Mouse (Mus musculus): ENCODE measurements around the gene Foxo1.

The Foxo1 gene

GRCm38 (mm10) chr3:52369881-52370428 lies 101.8 kb downstream of the Foxo1 start:
- DNase-seq: no peak

- DNase-seq: no peak
These were observed 108.8 kb downstream of the Foxo1 start for GRCm38 (mm10) chr3:52376974-52377373.

- DNase-seq: no peak
These were observed 115.2 kb downstream of the Foxo1 start for GRCm38 (mm10) chr3:52383351-52383750.

- no peak for DNase-seq
These were observed 118.2 kb downstream of the Foxo1 start for GRCm38 (mm10) chr3:52386343-52386742.

GRCm38 (mm10) chr3:52390321-52390720 lies 122.2 kb downstream of the Foxo1 start:
- DNase-seq: no peak

GRCm38 (mm10) chr3:52390766-52391665 lies 122.9 kb downstream of the Foxo1 start:
- peak in 1 of 2 experiments; percentile 52 for DNase-seq

GRCm38 (mm10) chr3:52391897-52392296 lies 123.8 kb downstream of the Foxo1 start:
- no peak for DNase-seq

GRCm38 (mm10) chr3:52392521-52392920 lies 124.4 kb downstream of the Foxo1 start:
- no peak for DNase-seq

GRCm38 (mm10) chr3:52393171-52393570 lies 125.0 kb downstream of the Foxo1 start:
- no peak for DNase-seq

GRCm38 (mm10) chr3:52396121-52396731 lies 128.1 kb downstream of the Foxo1 start:
- peak; percentile 78 to 85 for DNase-seq

GRCm38 (mm10) chr3:52396951-52397615 lies 128.9 kb downstream of the Foxo1 start:
- peak; percentile 63 to 82 for DNase-seq

GRCm38 (mm10) chr3:52397961-52398360 lies 129.8 kb downstream of the Foxo1 start:
- DNase-seq: peak; percentile 55 to 58

- DNase-seq: peak; percentile 51 to 60
These were observed 132.4 kb downstream of the Foxo1 start for GRCm38 (mm10) chr3:52400284-52401161.

GRCm38 (mm10) chr3:52401162-52401928 lies 133.2 kb downstream of the Foxo1 start:
- peak; percentile 56 to 63 for DNase-seq
